Mouse (Mus musculus): Measurements from ENCODE around the gene Slc35e4. TPM values are rescaled to one million over a fixed set of nuclear protein-coding genes. Genes with fewer than 3 reads are reported as not detected.
A peak's percentile ranks its signal among the peaks of the same experiment; 100 is the strongest.

The Slc35e4 gene
- polyA plus RNA-seq, 2 experiments = 0.22 to 0.33 TPM

GRCm38 (mm10) chr11:3921281-3921850, 6.9 kb upstream of the Slc35e4 start:
- WGBS (ENCODE audit: insufficient replicate concordance) = 29% methylated on average over 8 of the region's 8 CpGs
- ATAC-seq (ENCODE audit: insufficient read depth) = no peak

GRCm38 (mm10) chr11:3920476-3920875, 6.0 kb upstream of the Slc35e4 start:
- Histone ChIP-seq H3K4me3 (ENCODE audit: insufficient read depth in 1 of 2, low read depth in 2 of 2, low read length in 2 of 2) (no peak overlapping the region), H3K27me3 (ENCODE audit: control insufficient read depth, insufficient read depth, low read length) (no peaks in the 10 kb centered on the region), H3K4me1 (replicated peaks; ENCODE audit: control insufficient read depth in 2 of 2, insufficient read depth in 2 of 2, low read length in 1 of 2) (no peaks in the 10 kb centered on the region), H3K27ac (no peak overlapping the region), H3K4me2 (ENCODE audit: low read depth) (no peak overlapping the region), H3K9ac (replicated peaks) (no peak overlapping the region), H3K36me3 (replicated peaks; ENCODE audit: control insufficient read depth, insufficient read depth, low read depth) (no peaks in the 10 kb centered on the region), H3K9me3 (ENCODE audit: control insufficient read depth, low read length) (no peaks in the 10 kb centered on the region)
- ATAC-seq (ENCODE audit: insufficient read depth) (no peak), DNase-seq (ENCODE audit: low read depth in 3 of 3, low spot score in 3 of 3) (no peak)
- no peak for TF ChIP-seq EP300 (IDR thresholded peaks at IDR 0.05; ENCODE audit: low read depth)
- TF ChIP-seq CTCF (IDR thresholded peaks at IDR 0.05; ENCODE audit: low read depth) = no peak
- WGBS (ENCODE audit: insufficient replicate concordance) = 82% methylated on average over 7 of the region's 7 CpGs

More at GRCm38 (mm10) chr11:3921281-3921850, 6.9 kb upstream of the Slc35e4 start:
- Histone ChIP-seq H3K27me3 (ENCODE audit: control insufficient read depth, insufficient read depth, low read length) (no peaks in the 10 kb centered on the region), H3K4me1 (replicated peaks; ENCODE audit: control insufficient read depth in 2 of 2, insufficient read depth in 2 of 2, low read length in 1 of 2) (no peaks in the 10 kb centered on the region), H3K36me3 (replicated peaks; ENCODE audit: control insufficient read depth, insufficient read depth, low read depth) (no peaks in the 10 kb centered on the region), H3K4me2 (ENCODE audit: low read depth) (no peak overlapping the region), H3K9ac (replicated peaks) (no peak overlapping the region), H3K27ac (no peak overlapping the region), H3K4me3 (ENCODE audit: insufficient read depth in 1 of 2, low read depth in 2 of 2, low read length in 2 of 2) (no peak overlapping the region), H3K9me3 (ENCODE audit: control insufficient read depth, low read length) (no peaks in the 10 kb centered on the region)
- no peak for TF ChIP-seq EP300 (IDR thresholded peaks at IDR 0.05; ENCODE audit: low read depth)
- peak; percentile 86 for TF ChIP-seq CTCF (IDR thresholded peaks at IDR 0.05; ENCODE audit: low read depth)
- DNase-seq (ENCODE audit: low read depth in 3 of 3, low spot score in 3 of 3) = peak in 2 of 3 experiments; percentile 25 to 26

GRCm38 (mm10) chr11:3918738-3919137, 4.3 kb upstream of the Slc35e4 start:
- TF ChIP-seq EP300 (IDR thresholded peaks at IDR 0.05; ENCODE audit: low read depth) (no peak), CTCF (IDR thresholded peaks at IDR 0.05; ENCODE audit: low read depth) (peak; percentile 62)
- Histone ChIP-seq H3K4me1 (replicated peaks; ENCODE audit: control insufficient read depth in 2 of 2, insufficient read depth in 2 of 2, low read length in 1 of 2) (peaks cover 4 to 6% of the 10 kb centered on the region in 2 experiments; a peak in 3 of 4 replicates), H3K4me2 (ENCODE audit: low read depth) (no peak overlapping the region), H3K36me3 (replicated peaks; ENCODE audit: control insufficient read depth, insufficient read depth, low read depth) (no peaks in the 10 kb centered on the region), H3K9me3 (ENCODE audit: control insufficient read depth, low read length) (no peaks in the 10 kb centered on the region), H3K27me3 (ENCODE audit: control insufficient read depth, insufficient read depth, low read length) (peaks cover 7% of the 10 kb centered on the region), H3K4me3 (ENCODE audit: insufficient read depth in 1 of 2, low read depth in 2 of 2, low read length in 2 of 2) (no peak overlapping the region), H3K27ac (no peak overlapping the region), H3K9ac (replicated peaks) (no peak overlapping the region)
- WGBS (ENCODE audit: insufficient replicate concordance) = 29% methylated on average over 1 of the region's 1 CpGs
- no peak for ATAC-seq (ENCODE audit: insufficient read depth)
- no peak for DNase-seq (ENCODE audit: low read depth in 3 of 3, low spot score in 3 of 3)

DNA sequence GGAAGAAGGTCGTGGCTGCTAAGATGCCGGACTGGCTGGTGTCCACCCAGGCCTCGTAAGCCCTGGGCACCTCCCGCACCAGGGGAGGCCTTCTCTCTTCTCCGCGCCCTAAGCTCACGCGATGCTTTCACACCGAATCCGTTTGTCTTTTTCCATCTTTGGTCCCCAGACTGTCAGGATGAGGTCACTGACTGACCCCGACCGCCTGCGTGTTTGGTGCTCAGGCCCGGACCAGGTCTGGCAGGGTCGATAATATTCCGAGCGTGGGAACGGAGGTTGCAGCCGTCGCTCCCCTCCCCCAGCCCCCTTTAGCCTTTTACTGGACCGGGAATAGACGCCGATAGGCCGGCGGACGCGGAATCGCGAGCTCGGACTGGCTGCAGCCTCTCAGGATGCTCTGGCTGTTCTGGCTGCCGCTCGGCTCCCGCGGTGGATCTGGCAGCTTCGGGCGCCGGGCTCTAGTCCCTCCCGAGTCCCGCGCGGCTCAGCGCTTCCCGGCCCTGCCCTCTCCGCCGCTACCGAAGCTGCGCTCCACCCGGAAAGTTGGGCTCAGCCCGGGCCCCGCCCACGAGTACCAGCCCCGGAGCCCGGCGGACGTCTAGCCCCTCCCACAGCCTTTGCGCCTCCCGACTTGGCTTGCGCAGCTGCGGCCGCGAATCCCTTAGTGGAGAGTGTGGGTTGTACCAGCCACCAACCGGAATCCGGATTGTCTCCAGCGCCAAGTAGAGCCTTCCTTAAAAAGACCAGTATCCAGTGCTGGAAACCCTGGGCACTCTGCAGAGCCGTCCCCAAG, 952 bp downstream of the Slc35e4 start:
- peak; percentile 46 to 55 (median 48) for DNase-seq (ENCODE audit: low read depth in 3 of 3, low spot score in 3 of 3)

DNA sequence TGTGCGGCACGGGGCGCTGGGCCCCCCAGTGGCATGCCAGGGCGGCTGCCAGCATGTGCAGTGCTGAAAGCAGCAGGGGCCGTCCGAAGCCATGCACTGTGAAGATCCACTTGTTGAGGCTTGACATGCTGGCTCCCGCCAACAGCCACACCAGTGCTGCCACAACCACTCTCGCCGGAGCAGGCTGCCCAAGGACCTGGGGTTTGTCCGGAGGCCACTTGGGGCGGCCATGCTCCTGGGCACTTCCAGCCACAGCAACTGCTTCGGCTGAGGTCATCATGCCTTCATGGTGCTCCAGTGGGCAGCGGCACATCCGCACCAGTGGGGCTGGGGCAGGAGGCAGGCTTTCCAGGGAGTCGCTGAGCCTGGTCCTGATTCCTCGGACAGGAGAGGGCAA, 1.6 kb downstream of the Slc35e4 start:
- DNase-seq (ENCODE audit: low read depth in 3 of 3, low spot score in 3 of 3) = no peak
- Histone ChIP-seq H3K27me3 (ENCODE audit: control insufficient read depth, insufficient read depth, low read length) (peaks cover 27% of the 10 kb centered on the region), H3K9ac (replicated peaks) (no peak overlapping the region), H3K4me1 (replicated peaks; ENCODE audit: control insufficient read depth in 2 of 2, insufficient read depth in 2 of 2, low read length in 1 of 2) (peaks cover 4 to 8% of the 10 kb centered on the region in 2 experiments; a peak in 3 of 4 replicates), H3K9me3 (ENCODE audit: control insufficient read depth, low read length) (no peaks in the 10 kb centered on the region), H3K4me2 (ENCODE audit: low read depth) (peak overlapping the region; percentile 58), H3K36me3 (replicated peaks; ENCODE audit: control insufficient read depth, insufficient read depth, low read depth) (no peaks in the 10 kb centered on the region), H3K27ac (no peak overlapping the region), H3K4me3 (ENCODE audit: insufficient read depth in 1 of 2, low read depth in 2 of 2, low read length in 2 of 2) (peak overlapping the region in 1 of 2 experiments; percentile 38; a peak in 2 of 4 replicates)
- WGBS (ENCODE audit: insufficient replicate concordance) = 6% methylated on average over 16 of the region's 16 CpGs
- TF ChIP-seq EP300 (IDR thresholded peaks at IDR 0.05; ENCODE audit: low read depth) = no peak
- TF ChIP-seq CTCF (IDR thresholded peaks at IDR 0.05; ENCODE audit: low read depth) = no peak; the same call in 1 of the 2 replicates
- no peak for ATAC-seq (ENCODE audit: insufficient read depth)

More for the DNA sequence above, 952 bp downstream of the Slc35e4 start:
- no peak overlapping the region for H3K9ac ChIP-seq (replicated peaks)
- H3K27me3 ChIP-seq (ENCODE audit: control insufficient read depth, insufficient read depth, low read length) = peaks cover 27% of the 10 kb centered on the region
- no peaks in the 10 kb centered on the region for H3K36me3 ChIP-seq (replicated peaks; ENCODE audit: control insufficient read depth, insufficient read depth, low read depth)
- peak; percentile 77 for ATAC-seq (ENCODE audit: insufficient read depth)
- no peaks in the 10 kb centered on the region for H3K9me3 ChIP-seq (ENCODE audit: control insufficient read depth, low read length)
- no peak overlapping the region for H3K27ac ChIP-seq
- WGBS (ENCODE audit: insufficient replicate concordance) = under 1% methylated on average over 65 of the region's 65 CpGs
- H3K4me2 ChIP-seq (ENCODE audit: low read depth) = peak overlapping the region; percentile 58
- no peak for TF ChIP-seq EP300 (IDR thresholded peaks at IDR 0.05; ENCODE audit: low read depth)
- TF ChIP-seq CTCF (IDR thresholded peaks at IDR 0.05; ENCODE audit: low read depth) = no peak
- H3K4me3 ChIP-seq (ENCODE audit: insufficient read depth in 1 of 2, low read depth in 2 of 2, low read length in 2 of 2) = peak overlapping the region; percentile 37 to 38
- H3K4me1 ChIP-seq (replicated peaks; ENCODE audit: control insufficient read depth in 2 of 2, insufficient read depth in 2 of 2, low read length in 1 of 2) = peaks cover 4 to 8% of the 10 kb centered on the region in 2 experiments; a peak in 3 of 4 replicates
